Mouse (Mus musculus): Measurements from ENCODE around the gene Sufu. TPM values are rescaled to one million over a fixed set of nuclear protein-coding genes. Genes with fewer than 3 reads are reported as not detected.
A peak's percentile ranks its signal among the peaks of the same experiment; 100 is the strongest.

Sufu gene
- polyA plus RNA-seq, 2 experiments, result 30.6 to 35.5 TPM

DNA sequence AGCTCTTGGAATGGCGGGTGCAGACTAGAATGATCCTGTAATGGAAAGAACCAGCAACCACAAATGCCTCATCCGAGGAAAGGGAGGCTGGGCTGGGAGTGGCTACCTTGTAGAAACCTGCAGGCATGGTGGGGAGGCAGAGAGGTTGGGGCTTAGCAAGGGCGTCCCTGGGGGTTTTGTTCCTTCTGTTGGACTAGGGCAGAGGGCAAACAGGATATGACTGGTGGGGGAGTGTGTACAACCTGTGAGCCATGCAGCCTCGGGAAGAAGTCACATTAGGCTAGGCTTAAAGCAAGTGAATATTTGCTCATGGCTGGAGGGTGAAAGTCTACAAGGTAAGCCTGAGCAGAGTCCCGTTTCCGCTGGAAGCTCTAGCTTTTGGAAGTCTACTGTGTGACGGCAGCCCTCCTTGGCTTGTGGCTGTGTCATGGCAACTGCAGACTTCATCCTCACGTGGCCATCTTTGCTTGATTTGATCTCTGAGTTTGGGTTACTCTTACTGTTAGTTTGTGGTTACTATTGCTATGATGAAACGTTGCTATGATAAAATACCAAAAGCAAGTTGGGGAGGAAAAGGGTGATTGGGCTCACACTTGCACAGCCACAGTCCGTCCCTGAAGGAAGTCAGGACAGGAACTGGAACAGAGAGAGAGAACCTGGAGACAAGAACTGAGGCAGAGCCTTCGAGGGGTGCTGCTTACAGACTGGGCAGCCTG, 33.2 kb upstream of the Sufu start:
- no peak overlapping the region for H3K4me2 ChIP-seq (replicated peaks; ENCODE audit: low read depth, low read length, severe bottlenecking)
- H3K9me3 ChIP-seq (ENCODE audit: control insufficient read depth, low read length), result no peaks in the 10 kb centered on the region
- H3K36me3 ChIP-seq (ENCODE audit: control insufficient read depth, insufficient read depth, low read length), result no peaks in the 10 kb centered on the region
- H3K27me3 ChIP-seq (ENCODE audit: control insufficient read depth, insufficient read depth, low read length), result no peaks in the 10 kb centered on the region; the same call in 1 of the 2 replicates
- no peak for ATAC-seq (ENCODE audit: low FRiP score, low read depth)
- DNase-seq (ENCODE audit: low spot score), result no peak
- no peaks in the 10 kb centered on the region for H3K4me1 ChIP-seq (ENCODE audit: control insufficient read depth, insufficient read depth, low read length)
- 78% methylated on average over 11 of the region's 11 CpGs for WGBS
- H3K27ac ChIP-seq (replicated peaks; ENCODE audit: low read depth, low read length), result no peak overlapping the region
- no peak for TF ChIP-seq POLR2A (IDR thresholded peaks at IDR 0.05; ENCODE audit: borderline replicate concordance, extremely low read depth, insufficient read depth, insufficient read length)
- H3K9ac ChIP-seq (ENCODE audit: low read depth, low read length, severe bottlenecking), result no peak overlapping the region
- H3K4me3 ChIP-seq (replicated peaks; ENCODE audit: low read length), result no peak overlapping the region

DNA sequence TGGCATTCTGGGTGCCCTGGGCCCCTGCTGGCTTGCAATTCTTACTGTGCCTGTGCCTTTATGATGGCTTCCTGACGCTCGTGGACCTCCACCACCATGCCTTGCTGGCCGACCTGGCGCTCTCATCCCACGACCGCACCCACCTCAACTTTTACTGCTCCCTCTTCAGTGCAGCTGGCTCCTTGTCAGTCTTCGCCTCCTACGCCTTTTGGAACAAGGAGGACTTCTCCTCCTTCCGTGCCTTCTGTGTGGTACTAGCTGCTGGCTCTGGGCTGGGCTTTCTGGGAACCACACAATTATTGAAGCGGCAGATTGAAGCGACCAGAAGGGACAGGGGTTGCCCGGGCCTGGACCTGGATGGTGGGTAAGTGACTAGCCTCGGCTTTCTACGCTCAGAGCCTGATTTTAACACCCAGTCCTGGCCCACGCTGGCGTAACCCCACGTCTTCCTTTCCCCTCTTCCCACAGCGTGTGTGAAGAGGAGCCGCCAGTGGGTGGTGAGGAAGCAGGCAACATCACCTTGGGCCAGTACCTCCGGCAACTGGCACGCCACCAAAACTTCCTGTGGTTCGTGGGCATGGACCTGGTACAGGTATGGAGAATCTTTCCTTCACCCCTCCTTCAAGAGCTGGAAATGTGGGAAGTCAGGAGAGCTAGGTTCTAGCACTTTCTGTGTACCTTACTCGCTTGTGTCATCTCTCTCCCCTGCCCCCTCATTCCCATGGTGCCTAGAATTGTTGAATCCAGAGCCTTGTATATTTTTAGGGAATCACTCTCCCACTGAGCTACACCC, 28.7 kb upstream of the Sufu start:
- no peak for ATAC-seq (ENCODE audit: low FRiP score, low read depth)
- 78% methylated on average over 23 of the region's 23 CpGs for WGBS
- TF ChIP-seq POLR2A (IDR thresholded peaks at IDR 0.05; ENCODE audit: borderline replicate concordance, extremely low read depth, insufficient read depth, insufficient read length), result no peak
- H3K4me1 ChIP-seq (ENCODE audit: control insufficient read depth, insufficient read depth, low read length), result no peaks in the 10 kb centered on the region
- no peak overlapping the region for H3K27ac ChIP-seq (replicated peaks; ENCODE audit: low read depth, low read length)
- no peaks in the 10 kb centered on the region for H3K9me3 ChIP-seq (ENCODE audit: control insufficient read depth, low read length)
- no peak overlapping the region for H3K9ac ChIP-seq (ENCODE audit: low read depth, low read length, severe bottlenecking)
- no peak overlapping the region for H3K4me3 ChIP-seq (replicated peaks; ENCODE audit: low read length)
- DNase-seq (ENCODE audit: low spot score), result no peak
- H3K4me2 ChIP-seq (replicated peaks; ENCODE audit: low read depth, low read length, severe bottlenecking), result no peak overlapping the region
- H3K27me3 ChIP-seq (ENCODE audit: control insufficient read depth, insufficient read depth, low read length), result no peaks in the 10 kb centered on the region
- no peaks in the 10 kb centered on the region for H3K36me3 ChIP-seq (ENCODE audit: control insufficient read depth, insufficient read depth, low read length)

DNA sequence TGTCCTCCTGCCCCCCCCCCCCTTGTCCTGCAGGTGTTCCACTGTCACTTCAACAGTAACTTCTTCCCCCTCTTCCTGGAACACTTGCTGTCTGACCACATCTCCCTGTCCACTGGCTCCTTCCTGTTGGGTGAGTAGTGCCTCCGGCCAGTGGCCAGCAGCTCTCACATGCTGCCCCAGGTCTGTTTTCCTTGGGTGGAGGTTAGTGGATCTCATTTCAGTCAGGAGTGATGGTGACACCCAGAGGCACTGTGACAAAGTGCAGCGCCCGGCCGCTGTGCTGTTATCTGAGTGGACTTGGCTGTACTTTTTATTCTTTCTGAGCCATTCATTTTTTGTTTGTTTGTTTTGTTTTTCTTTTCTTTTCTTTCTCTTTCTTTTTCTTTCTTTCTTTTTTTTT, 27.5 kb upstream of the Sufu start:
- Histone ChIP-seq H3K4me1 (ENCODE audit: control insufficient read depth, insufficient read depth, low read length) (no peaks in the 10 kb centered on the region), H3K27me3 (ENCODE audit: control insufficient read depth, insufficient read depth, low read length) (no peaks in the 10 kb centered on the region), H3K9me3 (ENCODE audit: control insufficient read depth, low read length) (no peaks in the 10 kb centered on the region), H3K36me3 (ENCODE audit: control insufficient read depth, insufficient read depth, low read length) (no peaks in the 10 kb centered on the region), H3K27ac (replicated peaks; ENCODE audit: low read depth, low read length) (no peak overlapping the region), H3K4me2 (replicated peaks; ENCODE audit: low read depth, low read length, severe bottlenecking) (no peak overlapping the region), H3K9ac (ENCODE audit: low read depth, low read length, severe bottlenecking) (no peak overlapping the region), H3K4me3 (replicated peaks; ENCODE audit: low read length) (no peak overlapping the region)
- 0 out of 2 replicates have a peak, but pooled peaks have one; percentile 30 for ATAC-seq (ENCODE audit: low FRiP score, low read depth)
- 31% methylated on average over 4 of the region's 4 CpGs for WGBS
- no peak for TF ChIP-seq POLR2A (IDR thresholded peaks at IDR 0.05; ENCODE audit: borderline replicate concordance, extremely low read depth, insufficient read depth, insufficient read length)
- peak; percentile 17 for DNase-seq (ENCODE audit: low spot score)

DNA sequence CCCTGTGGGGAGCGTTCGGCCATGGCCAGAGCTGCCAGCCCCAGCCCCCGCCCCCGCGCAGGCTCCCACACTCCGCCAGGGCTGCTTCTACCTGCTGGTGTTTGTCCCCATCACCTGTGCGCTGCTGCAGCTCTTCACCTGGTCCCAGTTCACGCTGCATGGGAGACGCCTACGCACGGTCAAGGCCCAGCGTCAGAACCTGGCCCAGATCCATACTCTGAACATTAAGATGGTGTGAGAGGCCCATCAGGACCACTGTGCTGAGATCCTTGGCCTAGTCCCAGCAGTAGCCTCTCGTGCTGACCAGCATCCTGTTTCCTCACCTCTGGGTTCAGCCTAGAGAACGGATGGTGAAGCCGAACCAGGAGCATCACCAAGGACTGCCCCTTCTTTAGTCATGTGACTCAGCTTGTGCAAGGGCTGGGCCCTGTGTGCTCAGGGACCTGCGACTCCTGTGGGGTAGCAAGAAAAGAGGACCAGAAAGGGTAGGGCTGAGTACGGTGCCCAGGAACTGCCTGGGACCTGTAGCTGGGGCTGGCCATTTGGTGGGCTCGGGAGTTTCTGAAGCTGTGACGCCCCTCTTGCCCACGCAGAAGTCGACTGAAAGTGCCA, 22.1 kb upstream of the Sufu start:
- Histone ChIP-seq H3K36me3 (ENCODE audit: control insufficient read depth, insufficient read depth, low read length) (peaks cover 31% of the 10 kb centered on the region), H3K4me3 (replicated peaks; ENCODE audit: low read length) (no peak overlapping the region), H3K4me1 (ENCODE audit: control insufficient read depth, insufficient read depth, low read length) (no peaks in the 10 kb centered on the region; the same call in 1 of the 2 replicates), H3K27ac (replicated peaks; ENCODE audit: low read depth, low read length) (no peak overlapping the region), H3K27me3 (ENCODE audit: control insufficient read depth, insufficient read depth, low read length) (no peaks in the 10 kb centered on the region), H3K4me2 (replicated peaks; ENCODE audit: low read depth, low read length, severe bottlenecking) (no peak overlapping the region), H3K9me3 (ENCODE audit: control insufficient read depth, low read length) (no peaks in the 10 kb centered on the region), H3K9ac (ENCODE audit: low read depth, low read length, severe bottlenecking) (no peak overlapping the region)
- 55% methylated on average over 21 of the region's 21 CpGs for WGBS
- peak; percentile 20; the same call in 1 of the 2 replicates for ATAC-seq (ENCODE audit: low FRiP score, low read depth)
- DNase-seq (ENCODE audit: low spot score), result no peak
- TF ChIP-seq POLR2A (IDR thresholded peaks at IDR 0.05; ENCODE audit: borderline replicate concordance, extremely low read depth, insufficient read depth, insufficient read length), result no peak

DNA sequence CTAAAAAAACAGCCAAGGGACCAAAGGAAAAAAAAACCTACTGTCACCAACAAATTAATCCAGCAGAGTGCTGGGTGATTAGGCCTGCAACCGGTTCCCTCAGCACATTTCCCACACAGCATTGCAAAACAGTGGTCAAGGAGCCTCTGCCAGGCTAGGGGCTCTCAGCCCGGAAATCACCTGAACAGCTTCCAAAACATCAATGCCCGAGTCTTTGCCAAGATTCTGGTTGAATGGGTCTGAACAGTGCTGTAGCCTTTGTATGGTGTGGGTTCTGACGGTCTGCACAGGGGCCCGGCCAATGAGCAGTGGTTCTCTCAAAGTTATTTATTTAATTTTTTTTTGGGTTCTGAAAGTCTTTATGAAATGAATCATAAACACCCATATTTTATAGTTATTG, 21.2 kb upstream of the Sufu start:
- DNase-seq (ENCODE audit: low spot score) (no peak), ATAC-seq (ENCODE audit: low FRiP score, low read depth) (no peak)
- Histone ChIP-seq H3K4me3 (replicated peaks; ENCODE audit: low read length) (no peak overlapping the region), H3K27ac (replicated peaks; ENCODE audit: low read depth, low read length) (no peak overlapping the region), H3K36me3 (ENCODE audit: control insufficient read depth, insufficient read depth, low read length) (peaks cover 41% of the 10 kb centered on the region), H3K4me1 (ENCODE audit: control insufficient read depth, insufficient read depth, low read length) (no peaks in the 10 kb centered on the region; the same call in 1 of the 2 replicates), H3K27me3 (ENCODE audit: control insufficient read depth, insufficient read depth, low read length) (no peaks in the 10 kb centered on the region), H3K9ac (ENCODE audit: low read depth, low read length, severe bottlenecking) (no peak overlapping the region), H3K4me2 (replicated peaks; ENCODE audit: low read depth, low read length, severe bottlenecking) (no peak overlapping the region), H3K9me3 (ENCODE audit: control insufficient read depth, low read length) (no peaks in the 10 kb centered on the region)
- no peak for TF ChIP-seq POLR2A (IDR thresholded peaks at IDR 0.05; ENCODE audit: borderline replicate concordance, extremely low read depth, insufficient read depth, insufficient read length)
- WGBS, result 71% methylated on average over 5 of the region's 5 CpGs
